Mouse (Mus musculus) MEL (cell line): ENCODE measurements around the gene Fam124a. TPM values are rescaled to one million over a fixed set of nuclear protein-coding genes. Genes with fewer than 3 reads are reported as not detected.

Experiments used
- DNase-seq: peaks from one replicate; pipeline ENCODE4 v3.0.0; 2011; ENCODE audit warnings: low read depth, low spot score
- H3K27ac ChIP-seq: 2 replicates; pipeline ENCODE4 v1.5.1; 2012; ENCODE audit warnings: low read depth, mild to moderate bottlenecking, control low read depth, low read length, moderate library complexity; ENCODE audit not compliant: control insufficient read depth
- H3K27me3 ChIP-seq, 2 experiments: fragments of 150-350 bp in 1 of 2; sonication (generic) in 1 of 2; 2 replicates each; pipeline ENCODE4 v1.6.1; 2012; ENCODE audit warnings: low read length in 2 of 2, mild to moderate bottlenecking in 2 of 2, improper control_type of control experiment in 1 of 2, moderate library complexity in 1 of 2; ENCODE audit not compliant: insufficient read depth in 2 of 2, control insufficient read depth in 1 of 2
- H3K36me3 ChIP-seq, 2 experiments: 2 replicates each; pipeline ENCODE4 v1.6.1; 2012 to 2014; ENCODE audit warnings: low read length in 2 of 2, improper control_type of control experiment in 1 of 2, inconsistent platforms in 1 of 2, mild to moderate bottlenecking in 1 of 2; ENCODE audit not compliant: insufficient read depth in 2 of 2, control insufficient read depth in 1 of 2
- H3K4me1 ChIP-seq, 2 experiments: fragments of 150-350 bp in 1 of 2; sonication (generic) in 1 of 2; 2 replicates each; pipeline ENCODE4 v1.6.1; 2012; ENCODE audit warnings: low read length in 2 of 2, improper control_type of control experiment in 1 of 2, mild to moderate bottlenecking in 1 of 2; ENCODE audit not compliant: insufficient read depth in 2 of 2, control insufficient read depth in 1 of 2
- H3K4me3 ChIP-seq, 2 experiments: fragments of 150-350 bp in 1 of 2; sonication (generic) in 1 of 2; 2 replicates each; pipeline ENCODE4 v1.5.1; 2012; ENCODE audit warnings: low read depth in 2 of 2, low read length in 2 of 2, mild to moderate bottlenecking in 2 of 2, moderate library complexity in 2 of 2, control low read depth in 1 of 2, improper control_type of control experiment in 1 of 2; ENCODE audit not compliant: control insufficient read depth in 1 of 2, insufficient read depth in 1 of 2
- H3K79me2 ChIP-seq: 2 replicates; pipeline ENCODE4 v1.6.1; 2012; ENCODE audit warnings: mild to moderate bottlenecking, low read length, moderate library complexity; ENCODE audit not compliant: control insufficient read depth, poor library complexity, insufficient read depth
- H3K9ac ChIP-seq: 2 replicates; pipeline ENCODE4 v1.6.1; 2012; ENCODE audit warnings: low read depth, mild to moderate bottlenecking, control low read depth, low read length, moderate library complexity; ENCODE audit not compliant: control insufficient read depth, poor library complexity, severe bottlenecking
- H3K9me3 ChIP-seq: fragments of 150-350 bp; sonication (generic); replicated peaks from 2 replicates; pipeline ENCODE4 v1.6.1; 2012; ENCODE audit warnings: mild to moderate bottlenecking, low read length, improper control_type of control experiment, moderate library complexity; ENCODE audit not compliant: insufficient read depth
- BHLHE40 ChIP-seq: IDR thresholded peaks from 2 replicates; pipeline ENCODE4 v1.6.1; 2012; ENCODE audit warnings: low read depth, mild to moderate bottlenecking, inconsistent platforms, low read length, improper control_type of control experiment, borderline replicate concordance
- CHD1 ChIP-seq: IDR thresholded peaks from 2 replicates; pipeline ENCODE4 v1.6.1; 2012; ENCODE audit warnings: low read depth, mild to moderate bottlenecking, inconsistent platforms, low read length, improper control_type of control experiment
- CHD2 ChIP-seq: IDR thresholded peaks from 2 replicates; pipeline ENCODE4 v1.6.1; 2011; ENCODE audit warnings: low read length, improper control_type of control experiment
- EP300 ChIP-seq, 2 experiments: IDR thresholded peaks; 2 replicates each; pipeline ENCODE4 v1.6.1; 2011; ENCODE audit warnings: improper control_type of control experiment in 2 of 2, low read length in 2 of 2, low read depth in 1 of 2, mild to moderate bottlenecking in 1 of 2
- ETS1 ChIP-seq: IDR thresholded peaks from 2 replicates; pipeline ENCODE4 v1.6.1; 2012; ENCODE audit warnings: low read depth, mild to moderate bottlenecking, inconsistent platforms, low read length, improper control_type of control experiment, moderate library complexity
- GABPA ChIP-seq: IDR thresholded peaks from 2 replicates; pipeline ENCODE4 v1.6.1; 2012; ENCODE audit warnings: low read depth, mild to moderate bottlenecking, inconsistent platforms, low read length, improper control_type of control experiment, moderate library complexity
- GATA1 ChIP-seq: IDR thresholded peaks from 2 replicates; pipeline ENCODE4 v1.6.1; 2011; ENCODE audit warnings: low read depth, low read length, improper control_type of control experiment
- JUND ChIP-seq: IDR thresholded peaks from 2 replicates; pipeline ENCODE4 v1.6.1; 2011; ENCODE audit warnings: low read depth, mild to moderate bottlenecking, improper control_type of control experiment, low read length
- MAZ ChIP-seq: IDR thresholded peaks from 2 replicates; pipeline ENCODE4 v1.6.1; 2012; ENCODE audit warnings: low read depth, mild to moderate bottlenecking, inconsistent platforms, low read length, improper control_type of control experiment
- MXI1 ChIP-seq: IDR thresholded peaks from 2 replicates; pipeline ENCODE4 v1.6.1; 2011; ENCODE audit warnings: mild to moderate bottlenecking, low read depth, low read length, improper control_type of control experiment
- MYB ChIP-seq: IDR thresholded peaks from 2 replicates; pipeline ENCODE4 v1.6.1; 2011; ENCODE audit warnings: mild to moderate bottlenecking, low read depth, low read length, improper control_type of control experiment
- MYC ChIP-seq: IDR thresholded peaks from 2 replicates; pipeline ENCODE4 v1.6.1; 2011; ENCODE audit warnings: low read depth, mild to moderate bottlenecking, low read length, improper control_type of control experiment, moderate library complexity
- POLR2AphosphoS2 ChIP-seq: IDR thresholded peaks from 2 replicates; pipeline ENCODE4 v1.6.1; 2011; ENCODE audit warnings: low read length, improper control_type of control experiment
- RAD21 ChIP-seq: IDR thresholded peaks from 2 replicates; pipeline ENCODE4 v1.6.1; 2011; ENCODE audit warnings: mild to moderate bottlenecking, low read depth, low read length, improper control_type of control experiment
- RCOR1 ChIP-seq: IDR thresholded peaks from 2 replicates; pipeline ENCODE4 v1.6.1; 2012; ENCODE audit warnings: low read depth, mild to moderate bottlenecking, inconsistent platforms, low read length, improper control_type of control experiment
- TAL1 ChIP-seq: IDR thresholded peaks from 2 replicates; pipeline ENCODE4 v1.6.1; 2012; ENCODE audit warnings: mild to moderate bottlenecking, inconsistent platforms, low read length, moderate library complexity, mixed read lengths
- USF2 ChIP-seq, 2 experiments: IDR thresholded peaks; 2 replicates each; pipeline ENCODE4 v1.6.1; 2011 to 2012; ENCODE audit warnings: improper control_type of control experiment in 2 of 2, low read length in 2 of 2, borderline replicate concordance in 1 of 2, inconsistent platforms in 1 of 2, low read depth in 1 of 2, mild to moderate bottlenecking in 1 of 2; ENCODE audit not compliant: insufficient read depth in 1 of 2
- ZC3H11A ChIP-seq: IDR thresholded peaks from 2 replicates; pipeline ENCODE4 v1.6.1; 2012; ENCODE audit warnings: low read depth, mild to moderate bottlenecking, inconsistent platforms, low read length, improper control_type of control experiment
- ZKSCAN1 ChIP-seq: IDR thresholded peaks from 2 replicates; pipeline ENCODE4 v1.6.1; 2012; ENCODE audit warnings: low read depth, mild to moderate bottlenecking, inconsistent platforms, low read length, improper control_type of control experiment, moderate library complexity
- polyA plus RNA-seq, 2 experiments: library from polyadenylated mRNA; stranded (reverse) in 1 of 2; unstranded in 1 of 2; fragments of >175 nt in 1 of 2; fragments of >200 nt in 1 of 2; gene quantifications; 2 replicates each; pipeline versions ENCODE4 v1.2.1 to v1.2.4; 2012; ENCODE audit warnings: low replicate concordance in 2 of 2, low read depth in 1 of 2; ENCODE audit not compliant: insufficient read length in 2 of 2, insufficient read depth in 1 of 2, missing spikeins in 1 of 2
- total RNA-seq: library from RNA; depleted of rRNA; stranded (reverse); fragments of 300-350 nt; gene quantifications from 2 replicates; pipeline ENCODE4 v1.2.3, GENCODE M21; 2012

Gene Fam124a
- total and polyA plus RNA-seq, 3 experiments: not detected

GRCm38 (mm10) chr14:62546746-62547145 is 8.8 kb upstream of the Fam124a start:
- no peaks in the 10 kb centered on the region for H3K27me3 ChIP-seq
- no peak overlapping the region for H3K27ac ChIP-seq
- no peak overlapping the region for H3K4me3 ChIP-seq
- no peak for DNase-seq
- TF ChIP-seq RCOR1 (no peak), MYB (no peak)
- H3K4me1 ChIP-seq: no peaks in the 10 kb centered on the region
- H3K9me3 ChIP-seq: no peaks in the 10 kb centered on the region
- no peak overlapping the region for H3K9ac ChIP-seq
- no peaks in the 10 kb centered on the region for H3K79me2 ChIP-seq
- H3K36me3 ChIP-seq: no peaks in the 10 kb centered on the region

GRCm38 (mm10) chr14:62550121-62550520 is 5.4 kb upstream of the Fam124a start:
- TF ChIP-seq TAL1 (no peak), CHD1 (no peak), BHLHE40 (no peak), CHD2 (no peak), GABPA (no peak), EP300 (IDR thresholded peaks at IDR 0.05; ENCODE audit: low read depth in 1 of 2, low read length in 2 of 2) (no peak), RAD21 (no peak), JUND (no peak)
- H3K4me1 ChIP-seq: no peaks in the 10 kb centered on the region
- no peak for DNase-seq
- H3K27me3 ChIP-seq: no peaks in the 10 kb centered on the region
- H3K9ac ChIP-seq: no peak overlapping the region
- no peaks in the 10 kb centered on the region for H3K79me2 ChIP-seq
- no peaks in the 10 kb centered on the region for H3K36me3 ChIP-seq
- H3K9me3 ChIP-seq: no peaks in the 10 kb centered on the region
- no peak overlapping the region for H3K27ac ChIP-seq
- H3K4me3 ChIP-seq: no peak overlapping the region

GRCm38 (mm10) chr14:62552771-62553170 is 2.8 kb upstream of the Fam124a start:
- Histone ChIP-seq H3K79me2 (no peaks in the 10 kb centered on the region), H3K4me1 (no peaks in the 10 kb centered on the region), H3K9ac (no peak overlapping the region), H3K36me3 (no peaks in the 10 kb centered on the region), H3K27me3 (no peaks in the 10 kb centered on the region; a peak in 1 of 4 replicates), H3K9me3 (no peaks in the 10 kb centered on the region), H3K27ac (no peak overlapping the region), H3K4me3 (no peak overlapping the region)
- no peak for TF ChIP-seq GATA1
- no peak for TF ChIP-seq MXI1
- TF ChIP-seq MAZ: no peak
- no peak for TF ChIP-seq POLR2AphosphoS2
- TF ChIP-seq ZC3H11A: no peak
- TF ChIP-seq ETS1: no peak
- TF ChIP-seq MYC: no peak
- TF ChIP-seq USF2 (IDR thresholded peaks at IDR 0.05; ENCODE audit: borderline replicate concordance in 1 of 2, insufficient read depth in 1 of 2, low read depth in 1 of 2, low read length in 2 of 2): no peak
- TF ChIP-seq ZKSCAN1: no peak
- DNase-seq: no peak
